Mouse (Mus musculus) lung, postnatal 25 days (tissue): Measurements from ENCODE around the gene Cfap74.
"Not testable (repeated sequence)": the region's sequence is repeated elsewhere in the genome, so short reads cannot be mapped to it uniquely, and the experiment has no call there.

ENCODE experiments used
- DNase-seq: peaks from one replicate; pipeline ENCODE4 v3.0.0; 2022; ENCODE audit warnings: low spot score

Cfap74 gene

GRCm38 (mm10) chr4:155408695-155409057 is 314 bp upstream of the Cfap74 start:
- DNase-seq: no peak

GRCm38 (mm10) chr4:155412124-155412523 is 3.1 kb downstream of the Cfap74 start:
- no peak for DNase-seq

GRCm38 (mm10) chr4:155413641-155414335 is 4.8 kb downstream of the Cfap74 start:
- no peak for DNase-seq

GRCm38 (mm10) chr4:155414656-155415235 is 5.8 kb downstream of the Cfap74 start:
- DNase-seq: no peak

GRCm38 (mm10) chr4:155420137-155420536 is 11.1 kb downstream of the Cfap74 start:
- no peak for DNase-seq

- DNase-seq: not testable (repeated sequence)
Measured at GRCm38 (mm10) chr4:155421412-155422370, 12.7 kb downstream of the Cfap74 start.

GRCm38 (mm10) chr4:155423988-155424387 is 15.0 kb downstream of the Cfap74 start:
- no peak for DNase-seq

- no peak for DNase-seq
Measured at GRCm38 (mm10) chr4:155426272-155426671, 17.3 kb downstream of the Cfap74 start.

- no peak for DNase-seq
Measured at GRCm38 (mm10) chr4:155428442-155428841, 19.5 kb downstream of the Cfap74 start.

GRCm38 (mm10) chr4:155429202-155429601 is 20.2 kb downstream of the Cfap74 start:
- DNase-seq: no peak

- DNase-seq: no peak
Measured at GRCm38 (mm10) chr4:155432358-155432757, 23.4 kb downstream of the Cfap74 start.

- no peak for DNase-seq
Measured at GRCm38 (mm10) chr4:155433993-155434392, 25.0 kb downstream of the Cfap74 start.

- no peak for DNase-seq
Measured at GRCm38 (mm10) chr4:155442808-155443207, 33.8 kb downstream of the Cfap74 start.

GRCm38 (mm10) chr4:155451597-155451996 is 42.6 kb downstream of the Cfap74 start:
- DNase-seq: no peak

GRCm38 (mm10) chr4:155458575-155458974 is 49.6 kb downstream of the Cfap74 start:
- DNase-seq: no peak

- DNase-seq: no peak
Measured at GRCm38 (mm10) chr4:155463050-155463449, 54.1 kb downstream of the Cfap74 start.

- no peak for DNase-seq
Measured at GRCm38 (mm10) chr4:155463611-155464010, 54.6 kb downstream of the Cfap74 start.

GRCm38 (mm10) chr4:155464061-155464460 is 55.1 kb downstream of the Cfap74 start:
- no peak for DNase-seq

- DNase-seq: no peak
Measured at GRCm38 (mm10) chr4:155465607-155466006, 56.6 kb downstream of the Cfap74 start.

GRCm38 (mm10) chr4:155466080-155466479 is 57.1 kb downstream of the Cfap74 start:
- no peak for DNase-seq

GRCm38 (mm10) chr4:155467237-155468010 is 58.4 kb downstream of the Cfap74 start:
- DNase-seq: no peak

GRCm38 (mm10) chr4:155468952-155469351 is 60.0 kb downstream of the Cfap74 start, which contains the start of gene Tmem52:
Tmem52 (plus strand) TSS chr4:155469114.
- peak; percentile 56 for DNase-seq
